Mouse (Mus musculus): ENCODE data around the gene Slc11a2. TPM values are rescaled to one million over a fixed set of nuclear protein-coding genes. Genes with fewer than 3 reads are reported as not detected.
"Not testable (repeated sequence)": the region's sequence is repeated elsewhere in the genome, so short reads cannot be mapped to it uniquely, and the experiment has no call there.

Slc11a2 gene
- polyA plus RNA-seq, 1 experiment from 2014 or later, result 22.0 TPM

DNA sequence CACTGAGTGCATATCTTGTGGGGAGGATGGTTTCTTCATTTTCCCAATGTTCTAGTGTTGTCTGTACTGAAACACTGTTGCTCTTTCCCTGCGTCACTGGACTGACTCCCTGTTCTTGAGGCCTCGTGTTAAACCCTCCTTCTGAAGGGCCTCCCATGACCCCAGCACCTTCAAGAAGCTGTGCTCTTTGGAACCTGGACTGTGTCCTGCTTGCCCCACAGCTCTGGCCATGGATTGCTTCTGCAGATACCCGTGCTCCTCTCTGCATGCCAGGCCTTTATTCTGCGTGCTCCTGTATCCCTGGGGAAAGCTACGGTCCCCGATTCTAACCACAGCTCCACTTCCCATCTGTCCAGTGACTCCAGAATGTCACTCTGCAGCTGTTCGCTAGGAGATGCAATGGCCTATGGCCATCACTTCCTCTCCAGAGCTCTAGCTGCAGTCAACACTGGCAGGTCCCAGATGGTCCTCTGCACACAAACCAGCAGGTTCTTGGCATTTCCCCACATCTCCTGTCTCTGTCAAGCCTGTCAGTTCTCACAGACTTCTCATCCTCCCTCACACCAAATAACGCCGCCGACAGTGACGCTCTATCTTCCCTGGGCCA is 5.2 kb upstream of the Slc11a2 start:
- Histone ChIP-seq H3K4me2 (no peak overlapping the region), H3K9ac (no peak overlapping the region), H3K4me1 (no peaks in the 10 kb centered on the region), H3K4me3 (no peak overlapping the region), H3K27ac (no peak overlapping the region), H3K27me3 (peaks cover 5% of the 10 kb centered on the region), H3K9me3 (no peaks in the 10 kb centered on the region), H3K36me3 (no peaks in the 10 kb centered on the region)
- WGBS, result 82% methylated on average over 11 of the region's 11 CpGs
- no peak for ATAC-seq (ENCODE audit: insufficient number of reproducible peaks, insufficient read depth, low FRiP score, low TSS enrichment, low read depth)

DNA sequence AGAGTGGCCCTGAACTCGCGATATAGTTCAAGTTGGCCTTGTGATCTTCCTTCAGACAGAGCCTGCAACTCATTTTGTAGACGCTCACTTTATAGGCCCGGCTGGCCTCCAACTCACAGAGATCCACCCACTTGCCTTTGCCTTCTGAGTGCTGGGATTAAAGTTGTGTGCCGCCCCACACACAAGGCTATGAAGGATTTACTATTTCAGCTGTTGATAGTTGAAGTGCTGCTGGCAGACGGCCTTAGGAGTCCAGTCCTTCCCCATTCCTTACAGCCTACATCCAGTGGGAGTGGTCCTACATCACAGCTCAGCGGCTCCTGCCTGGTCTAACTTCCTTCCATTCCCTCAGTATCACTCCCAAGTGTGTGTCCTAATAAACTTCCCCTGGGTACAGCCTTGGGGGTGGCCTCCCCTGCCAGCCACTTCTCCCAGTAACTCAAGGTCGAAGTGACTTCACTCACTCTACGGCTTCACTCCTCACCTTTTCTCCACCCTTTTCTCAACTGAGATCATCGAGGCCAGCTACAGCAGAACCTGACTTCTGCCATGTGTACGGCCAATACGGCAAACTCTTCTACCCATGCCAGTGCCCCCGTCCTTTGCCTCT is 3.5 kb upstream of the Slc11a2 start:
- no peak overlapping the region for H3K27ac ChIP-seq
- no peak overlapping the region for H3K4me2 ChIP-seq
- WGBS, result 76% methylated on average over 13 of the region's 13 CpGs
- H3K36me3 ChIP-seq, result no peaks in the 10 kb centered on the region
- peaks cover 16% of the 10 kb centered on the region for H3K4me1 ChIP-seq
- no peak overlapping the region for H3K4me3 ChIP-seq
- no peaks in the 10 kb centered on the region for H3K9me3 ChIP-seq
- H3K27me3 ChIP-seq, result peaks cover 16% of the 10 kb centered on the region
- ATAC-seq (ENCODE audit: insufficient number of reproducible peaks, insufficient read depth, low FRiP score, low TSS enrichment, low read depth), result no peak
- no peak overlapping the region for H3K9ac ChIP-seq

DNA sequence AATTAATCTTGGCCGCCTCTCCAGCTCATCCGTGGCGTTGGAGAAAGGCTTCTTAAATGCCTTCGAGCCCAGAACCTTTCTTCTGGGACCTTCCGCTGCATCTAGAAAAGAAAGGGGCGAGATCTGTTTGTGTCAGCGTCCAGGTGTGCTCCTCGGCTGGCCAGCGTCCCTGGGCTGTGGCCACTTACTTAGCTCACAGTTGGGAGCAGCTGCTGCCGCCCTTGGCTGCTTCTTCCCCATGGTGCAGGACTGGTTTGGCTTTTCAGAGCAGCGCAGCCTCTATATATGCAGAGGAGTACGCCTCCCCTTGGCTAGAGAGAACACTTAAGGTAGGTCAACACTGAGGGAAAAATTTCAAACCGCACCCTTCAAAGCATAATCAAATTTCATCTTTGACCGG is 956 bp downstream of the Slc11a2 start:
- Histone ChIP-seq H3K4me1 (peaks cover 46% of the 10 kb centered on the region), H3K9ac (peak overlapping the region; percentile 41; the same call in 1 of the 2 replicates), H3K4me2 (peak overlapping the region; percentile 98), H3K27me3 (peaks cover 16% of the 10 kb centered on the region), H3K36me3 (no peaks in the 10 kb centered on the region), H3K4me3 (peak overlapping the region; percentile 93), H3K9me3 (no peaks in the 10 kb centered on the region), H3K27ac (no peak overlapping the region)
- 2% methylated on average over 14 of the region's 14 CpGs for WGBS
- no peak for ATAC-seq (ENCODE audit: insufficient number of reproducible peaks, insufficient read depth, low FRiP score, low TSS enrichment, low read depth)

DNA sequence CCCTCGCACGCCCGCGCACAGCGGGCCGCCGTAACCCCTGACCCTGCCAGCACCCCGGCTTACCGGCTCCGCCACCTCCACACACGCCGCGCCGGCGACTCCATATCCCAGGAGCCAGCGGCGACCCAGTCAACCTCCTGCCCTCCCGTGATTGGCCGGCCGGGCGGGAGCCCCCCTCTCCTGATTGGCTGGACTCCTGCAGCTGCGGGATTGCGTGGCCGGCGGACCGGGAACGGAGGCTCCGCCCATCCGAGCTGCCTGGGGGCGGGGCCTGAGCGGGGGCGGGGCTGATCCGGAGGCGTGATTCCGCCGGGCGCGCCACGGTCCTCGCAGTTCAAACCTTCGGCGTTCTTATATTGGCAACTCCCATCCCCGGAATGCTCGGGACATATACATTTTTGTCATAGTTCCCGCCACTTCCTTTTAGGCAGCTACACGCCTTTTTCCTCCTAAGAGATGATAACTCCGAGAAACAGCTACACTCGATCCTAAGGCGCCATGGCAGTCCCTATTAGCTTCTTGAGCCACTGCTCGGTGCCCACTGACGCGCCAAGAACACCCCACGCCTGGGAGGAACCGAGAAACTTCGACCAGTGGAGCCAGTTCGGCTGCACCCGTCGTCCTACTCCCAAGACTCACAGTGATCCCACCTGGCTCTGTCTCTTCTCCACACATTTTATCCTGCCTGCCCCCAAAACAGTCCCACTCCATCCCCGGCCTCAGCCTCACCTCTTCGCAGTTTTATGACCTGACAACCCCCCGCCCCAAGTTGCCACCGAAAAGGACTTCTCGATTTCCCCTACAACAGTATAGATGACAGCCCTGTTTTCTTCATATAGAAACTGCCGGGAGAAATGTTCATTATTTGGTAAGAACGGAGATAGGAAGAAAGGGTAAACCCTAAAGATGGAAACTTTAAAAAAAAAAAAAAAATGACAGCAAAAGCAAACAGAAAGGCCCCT is 1.7 kb downstream of the Slc11a2 start:
- peak; percentile 96 for ATAC-seq (ENCODE audit: insufficient number of reproducible peaks, insufficient read depth, low FRiP score, low TSS enrichment, low read depth)

DNA sequence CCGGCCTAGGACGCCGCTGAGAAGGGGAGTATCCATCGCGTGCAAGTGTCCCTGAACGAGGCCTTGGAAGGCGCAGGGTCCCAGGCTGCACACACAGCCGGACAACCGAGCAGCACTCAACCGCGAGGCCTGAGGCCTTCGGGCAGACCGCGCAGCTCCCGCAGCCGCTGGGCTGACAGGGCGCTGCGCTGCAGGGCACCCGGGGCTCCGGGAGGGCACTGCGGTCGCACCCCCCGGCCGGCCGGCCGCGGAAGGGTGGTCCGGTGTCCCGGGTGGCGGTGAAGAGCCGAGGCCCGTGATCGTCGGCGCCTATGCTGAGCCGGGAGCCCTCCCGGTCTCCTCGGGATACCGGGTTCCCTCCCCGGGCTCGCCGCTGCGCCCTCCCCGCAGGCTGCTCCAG is 2.4 kb downstream of the Slc11a2 start:
- Histone ChIP-seq H3K27me3 (peaks cover 16% of the 10 kb centered on the region), H3K36me3 (no peaks in the 10 kb centered on the region), H3K4me1 (peaks cover 56% of the 10 kb centered on the region), H3K9ac (peak overlapping the region; percentile 91), H3K4me2 (peak overlapping the region; percentile 98), H3K4me3 (peak overlapping the region; percentile 93), H3K9me3 (no peaks in the 10 kb centered on the region), H3K27ac (peak overlapping the region; percentile 11; the same call in 1 of the 2 replicates)
- peak; percentile 48 for ATAC-seq (ENCODE audit: insufficient number of reproducible peaks, insufficient read depth, low FRiP score, low TSS enrichment, low read depth)
- WGBS, result under 1% methylated on average over 41 of the region's 44 CpGs

More for the DNA sequence above, 1.7 kb downstream of the Slc11a2 start:
- peaks cover 16% of the 10 kb centered on the region for H3K27me3 ChIP-seq
- WGBS, result under 1% methylated on average over 59 of the region's 65 CpGs
- peak overlapping the region; percentile 98 for H3K4me2 ChIP-seq
- peak overlapping the region; percentile 91 for H3K9ac ChIP-seq
- peaks cover 50% of the 10 kb centered on the region for H3K4me1 ChIP-seq
- H3K36me3 ChIP-seq, result no peaks in the 10 kb centered on the region
- 0 out of 2 replicates have a peak overlapping the region, but pooled peaks have one; percentile 16 for H3K27ac ChIP-seq
- H3K9me3 ChIP-seq, result no peaks in the 10 kb centered on the region
- peak overlapping the region; percentile 93 for H3K4me3 ChIP-seq

DNA sequence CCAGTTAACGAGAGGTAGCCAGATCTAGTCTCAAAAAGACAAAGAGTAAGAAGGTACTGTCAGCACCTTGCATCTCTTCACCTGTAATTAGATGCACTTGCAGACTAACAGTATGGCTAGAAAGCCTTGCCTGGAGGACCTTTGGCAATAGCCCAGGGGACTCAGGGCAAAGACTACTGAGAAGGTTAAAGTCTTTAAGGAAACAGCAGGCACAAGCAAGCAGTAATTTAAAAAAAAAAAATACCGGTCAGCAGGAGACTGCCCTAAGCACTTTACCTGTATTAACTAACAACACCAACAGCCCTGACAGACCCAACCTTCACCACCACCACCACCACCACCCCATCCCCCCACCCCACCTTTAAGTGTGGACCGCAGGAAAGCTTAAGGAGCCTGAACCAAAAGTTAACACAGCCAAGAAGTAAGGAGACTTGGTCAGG is 3.1 kb downstream of the Slc11a2 start, which contains the start of gene Gm5475:
Gm5475 (plus strand) TSS at position 390 of the 440 bp plus-strand sequence.
- peak within 1 kb of the TSS; percentile 98 for H3K4me2 ChIP-seq
- H3K9ac ChIP-seq, result peak within 1 kb of the TSS; percentile 91
- H3K27me3 ChIP-seq, result peaks cover 16% of the 10 kb centered on the region
- H3K9me3 ChIP-seq; H3K36me3 ChIP-seq; ATAC-seq (ENCODE audit: insufficient number of reproducible peaks, insufficient read depth, low FRiP score, low TSS enrichment, low read depth): not testable (repeated sequence)
- peak within 1 kb of the TSS; percentile 93 for H3K4me3 ChIP-seq
- peaks cover 63% of the 10 kb centered on the region for H3K4me1 ChIP-seq
- peak within 1 kb of the TSS; percentile 11; the same call in 1 of the 2 replicates for H3K27ac ChIP-seq
- 18% methylated on average over 3 of the region's 3 CpGs for WGBS

DNA sequence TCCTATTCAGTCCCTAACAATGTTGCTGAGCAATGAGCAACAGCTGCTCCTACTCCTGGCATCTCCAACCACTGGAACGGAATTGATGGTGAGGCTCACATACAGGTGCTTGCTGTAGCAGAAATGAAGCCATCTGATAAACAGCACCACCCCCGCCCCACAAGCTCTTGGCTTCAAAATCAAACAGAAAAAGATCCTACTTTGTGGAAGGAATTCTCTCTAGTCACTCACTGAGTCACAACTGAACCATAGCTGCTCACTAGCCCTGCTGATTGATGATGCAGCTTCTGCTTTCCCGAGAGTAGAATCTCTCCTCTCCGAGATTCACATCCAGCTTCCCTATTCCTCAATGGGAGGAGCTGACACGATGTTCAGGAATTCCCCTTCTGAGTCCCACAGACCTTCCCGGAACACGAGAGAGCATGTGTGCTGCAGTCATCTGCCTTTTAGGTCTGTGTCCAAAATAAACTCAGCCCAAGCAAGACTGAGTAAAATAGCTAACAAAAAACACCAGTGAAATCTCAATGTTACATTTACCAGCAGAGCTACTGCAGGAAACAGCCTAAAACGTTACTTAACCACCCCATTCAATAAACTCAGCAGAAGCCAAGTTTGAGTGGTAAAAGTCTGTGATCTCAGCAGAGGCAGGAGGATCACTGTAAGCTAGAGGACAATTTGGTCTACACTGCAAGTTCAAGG is 3.7 kb downstream of the Slc11a2 start:
- H3K9me3 ChIP-seq, result no peaks in the 10 kb centered on the region
- 34% methylated on average over 8 of the region's 8 CpGs for WGBS
- H3K27me3 ChIP-seq, result peaks cover 16% of the 10 kb centered on the region
- H3K4me2 ChIP-seq, result peak overlapping the region; percentile 98
- peak overlapping the region; percentile 93 for H3K4me3 ChIP-seq
- H3K27ac ChIP-seq, result no peak overlapping the region
- H3K4me1 ChIP-seq, result peaks cover 67% of the 10 kb centered on the region
- H3K36me3 ChIP-seq, result no peaks in the 10 kb centered on the region
- ATAC-seq (ENCODE audit: insufficient number of reproducible peaks, insufficient read depth, low FRiP score, low TSS enrichment, low read depth), result no peak
- H3K9ac ChIP-seq, result peak overlapping the region; percentile 91

DNA sequence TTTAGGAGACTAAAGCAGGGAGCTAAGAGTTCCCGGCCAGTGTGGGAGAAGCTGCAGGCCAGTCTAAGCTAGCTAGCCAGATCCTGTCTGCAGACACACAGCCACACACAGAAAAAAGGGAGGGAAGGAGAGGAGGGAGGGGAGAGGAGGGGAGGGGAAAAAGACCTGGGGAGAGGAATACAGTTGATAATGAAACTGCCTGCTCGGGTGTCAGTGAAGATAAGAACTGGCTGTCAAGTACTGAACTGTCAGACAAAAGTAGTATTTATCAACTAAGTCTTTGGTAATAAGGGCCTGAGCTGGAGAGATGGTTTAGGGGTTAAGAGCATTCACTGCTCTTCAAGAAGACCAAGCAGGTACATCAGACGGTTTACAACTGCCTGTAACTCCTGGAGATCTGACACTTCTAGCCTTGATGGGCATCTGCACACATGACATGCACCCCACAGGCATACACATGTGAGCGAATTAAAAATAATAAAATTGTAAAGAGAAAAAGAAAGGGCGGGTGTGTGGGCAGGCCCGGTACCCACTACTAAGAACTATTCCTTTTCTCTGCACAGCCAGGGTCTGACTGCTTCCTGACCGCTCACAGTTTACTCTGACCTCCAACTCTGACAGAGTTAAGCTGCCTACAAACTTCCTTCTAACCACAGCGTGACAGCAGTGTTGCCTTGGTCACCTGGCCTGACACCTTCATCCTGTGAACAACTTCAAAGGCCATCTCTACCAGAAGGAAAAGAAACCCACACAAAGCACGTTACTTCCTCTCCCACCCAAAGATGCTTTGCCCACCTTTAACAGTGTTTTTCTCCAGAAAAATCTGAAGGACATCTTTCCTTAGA is 4.7 kb downstream of the Slc11a2 start:
- Histone ChIP-seq H3K27me3 (peaks cover 12% of the 10 kb centered on the region), H3K4me3 (no peak overlapping the region), H3K27ac (no peak overlapping the region), H3K4me2 (no peak overlapping the region), H3K9ac (0 out of 2 replicates have a peak overlapping the region, but pooled peaks have one; percentile 36), H3K36me3 (no peaks in the 10 kb centered on the region), H3K9me3 (no peaks in the 10 kb centered on the region), H3K4me1 (peaks cover 74% of the 10 kb centered on the region)
- 64% methylated on average over 9 of the region's 9 CpGs for WGBS
- ATAC-seq (ENCODE audit: insufficient number of reproducible peaks, insufficient read depth, low FRiP score, low TSS enrichment, low read depth), result no peak

DNA sequence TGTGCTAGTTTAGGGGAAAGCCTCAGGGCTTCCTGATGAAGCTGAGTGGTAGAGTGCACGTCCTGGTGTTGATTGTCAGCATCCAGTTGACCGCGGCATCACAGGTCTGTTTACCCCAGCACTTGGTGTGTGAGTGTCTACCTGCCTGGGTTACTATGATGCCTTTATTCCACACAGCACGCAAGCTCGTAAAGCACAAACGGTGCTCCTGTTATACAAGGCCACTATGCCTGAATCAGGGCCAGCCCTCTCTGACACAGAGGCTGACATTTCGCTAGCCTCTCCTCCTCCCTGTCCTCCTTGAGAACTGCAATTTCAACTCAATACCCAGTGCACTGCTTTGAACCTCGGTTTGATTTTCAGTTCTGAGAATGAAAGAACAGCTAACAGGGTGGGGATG is 5.6 kb downstream of the Slc11a2 start:
- Histone ChIP-seq H3K36me3 (no peaks in the 10 kb centered on the region), H3K27ac (no peak overlapping the region), H3K9ac (no peak overlapping the region), H3K4me2 (no peak overlapping the region), H3K9me3 (no peaks in the 10 kb centered on the region), H3K4me3 (no peak overlapping the region), H3K27me3 (peaks cover 5% of the 10 kb centered on the region), H3K4me1 (peaks cover 67% of the 10 kb centered on the region)
- no peak for ATAC-seq (ENCODE audit: insufficient number of reproducible peaks, insufficient read depth, low FRiP score, low TSS enrichment, low read depth)
- WGBS, result 67% methylated on average over 8 of the region's 8 CpGs

DNA sequence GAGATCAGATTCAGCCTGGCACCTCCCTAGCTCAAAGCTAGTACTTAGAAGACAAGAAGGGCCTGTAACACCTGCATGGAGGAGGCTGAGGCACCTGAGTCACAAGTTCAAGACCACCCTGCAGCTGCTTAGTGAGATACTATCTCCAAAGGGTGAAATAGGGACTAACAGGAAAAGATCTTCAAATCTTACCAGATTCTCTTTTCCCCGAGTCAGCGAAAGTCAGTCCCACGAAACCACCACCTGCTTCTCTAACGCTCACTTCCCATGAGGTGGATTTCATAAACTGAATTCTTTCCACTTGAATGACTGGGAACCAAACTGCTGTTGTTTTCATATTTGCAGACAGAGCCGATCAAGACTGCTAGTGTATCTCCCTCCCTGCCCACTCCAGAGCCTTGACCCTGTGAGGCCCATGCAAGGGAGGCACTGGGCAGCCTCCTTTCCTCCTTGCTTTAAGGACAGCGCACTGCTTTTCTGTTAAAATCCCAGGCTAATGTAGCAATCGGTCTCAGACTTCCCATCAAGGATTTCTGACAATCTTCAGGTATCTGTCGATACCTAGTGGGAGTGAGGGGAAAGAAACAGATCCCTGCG is 6.9 kb downstream of the Slc11a2 start:
- Histone ChIP-seq H3K4me2 (no peak overlapping the region), H3K27me3 (no peaks in the 10 kb centered on the region), H3K4me1 (peaks cover 62% of the 10 kb centered on the region), H3K9me3 (no peaks in the 10 kb centered on the region), H3K4me3 (no peak overlapping the region), H3K27ac (no peak overlapping the region), H3K36me3 (no peaks in the 10 kb centered on the region), H3K9ac (no peak overlapping the region)
- ATAC-seq (ENCODE audit: insufficient number of reproducible peaks, insufficient read depth, low FRiP score, low TSS enrichment, low read depth), result no peak
- 78% methylated on average over 9 of the region's 9 CpGs for WGBS
